19 mouse cellular contexts compared by ENCODE assay signal in the genomic region with DNA sequence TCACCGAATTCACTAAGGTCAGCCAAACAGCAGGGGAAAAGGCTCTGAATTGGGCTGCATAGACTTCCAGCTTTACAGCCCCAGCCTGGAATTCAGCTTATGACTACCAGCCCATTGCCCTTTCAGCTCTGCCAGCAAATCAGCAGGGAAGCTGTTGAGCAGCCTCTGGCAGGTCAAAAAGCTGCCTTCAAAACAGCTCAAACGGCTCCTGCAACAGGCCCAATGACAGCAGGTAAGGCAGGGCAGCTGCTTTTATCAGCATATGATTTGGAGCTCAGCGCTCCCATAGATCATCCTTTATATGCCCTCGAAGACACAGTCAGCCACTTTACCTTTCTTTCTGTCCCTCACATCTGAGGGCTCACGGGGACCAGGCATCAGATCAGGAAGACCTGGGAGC. TPM values are rescaled to one million over a fixed set of nuclear protein-coding genes. Genes with fewer than 3 reads are reported as not detected.
A peak's percentile ranks its signal among the peaks of the same experiment; 100 is the strongest.
DNase-seq lines count a peak whose midpoint lies in the region; ATAC-seq and TF ChIP-seq lines count a peak whose summit lies in the region.
"Had no signal": no experiment of that assay in that cellular context is flagged by ENCODE, and none has a peak within 500 bp of the region (broad histone marks: within the 10 kb centered on the region; RNA-seq: fewer than 3 reads in every experiment).

No protein-coding gene starts in this region.

- TF ChIP-seq POLR2A in cerebellum, adult 2 months (IDR thresholded peaks at IDR 0.05; ENCODE audit: borderline replicate concordance, insufficient read depth, low read length): no peak

- H3K4me2 ChIP-seq in hindbrain, embryonic 16.5 days (ENCODE audit: low read length): no peak overlapping the region

- H3K9me3 ChIP-seq in hindbrain, embryonic 16.5 days (ENCODE audit: control insufficient read depth, low read length): no peaks in the 10 kb centered on the region
- no peaks in the 10 kb centered on the region for H3K9me3 ChIP-seq in limb, embryonic 10.5 days (replicated peaks)

- H3K27me3 ChIP-seq in cerebellum, adult 2 months (ENCODE audit: control insufficient read depth, insufficient read depth, low read length): no peaks in the 10 kb centered on the region
- H3K27me3 ChIP-seq in hindbrain, embryonic 16.5 days (replicated peaks; ENCODE audit: control insufficient read depth, insufficient read depth, low read length): no peaks in the 10 kb centered on the region
- H3K27me3 ChIP-seq in limb, embryonic 10.5 days (ENCODE audit: low read depth, poor library complexity, severe bottlenecking): peaks cover 3% of the 10 kb centered on the region

- no peak overlapping the region for H3K4me3 ChIP-seq in cerebellum, adult 2 months (replicated peaks; ENCODE audit: insufficient read depth, low read depth, low read length)
- no peak overlapping the region for H3K4me3 ChIP-seq in hindbrain, embryonic 16.5 days (ENCODE audit: low read length)
- H3K4me3 ChIP-seq in limb, embryonic 10.5 days: no peak overlapping the region

- no peaks in the 10 kb centered on the region for H3K36me3 ChIP-seq in hindbrain, embryonic 16.5 days (ENCODE audit: control insufficient read depth, insufficient read depth, low read length)
- no peaks in the 10 kb centered on the region for H3K36me3 ChIP-seq in limb, embryonic 10.5 days
- H3K36me3 ChIP-seq: G1E had no signal

- 25% methylated on average over 5 of the region's 5 CpGs for WGBS in cerebellum, adult 2 months
- WGBS in hindbrain, embryonic 16.5 days: 33% methylated on average over 5 of the region's 5 CpGs
- WGBS in limb, embryonic 10.5 days: 43% methylated on average over 5 of the region's 5 CpGs

- TF ChIP-seq CTCF in cerebellum, adult 2 months (IDR thresholded peaks at IDR 0.05; ENCODE audit: borderline replicate concordance, insufficient read depth, low read depth, low read length): no peak

- peaks cover 22% of the 10 kb centered on the region for H3K4me1 ChIP-seq in cerebellum, adult 2 months (ENCODE audit: control insufficient read depth, insufficient read depth, low read length)
- H3K4me1 ChIP-seq in hindbrain, embryonic 16.5 days (ENCODE audit: control insufficient read depth, insufficient read depth, low read depth, low read length): peaks cover 4% of the 10 kb centered on the region
- peaks cover 5% of the 10 kb centered on the region; the same call in 1 of the 2 replicates for H3K4me1 ChIP-seq in limb, embryonic 10.5 days

- peak; percentile 7 for DNase-seq in embryo, embryonic 10 days (ENCODE audit: low spot score)
- DNase-seq in embryo, embryonic 11 days: no peak
- peak; percentile 74 for DNase-seq in left cerebral cortex, postnatal 4 days
- no peak for DNase-seq in left cerebral cortex, postnatal 14 days (ENCODE audit: low spot score in 2 of 2)
- DNase-seq in cerebellum, adult 2 months: peak; percentile 67 to 80
- no peak for DNase-seq in limb, embryonic 10.5 days (ENCODE audit: low spot score)
- DNase-seq in kidney, postnatal 10 days: no peak
- DNase-seq: adrenal gland, postnatal 10 days; gastrocnemius, postnatal 14 days; heart, postnatal 10 days; lung, adult 2 months; lung, postnatal 36 days; retina, postnatal 1 day; right cerebral cortex, postnatal 4 days; thymus, postnatal 36 days had no signal

- no peak overlapping the region for H3K27ac ChIP-seq in cerebellum, adult 2 months (ENCODE audit: insufficient read depth, low read length)
- H3K27ac ChIP-seq in hindbrain, embryonic 16.5 days (ENCODE audit: low read depth, low read length): no peak overlapping the region
- no peak overlapping the region for H3K27ac ChIP-seq in limb, embryonic 10.5 days

- no peak overlapping the region for H3K9ac ChIP-seq in hindbrain, embryonic 16.5 days (ENCODE audit: low read depth, low read length)

- intact Hi-C loops in left cerebral cortex, postnatal 4 days (cut with DNase I): no loop called here
- intact Hi-C loops in left cerebral cortex, postnatal 14 days (cut with DNase I): no loop called here

- 0 out of 2 replicates have a peak, but pooled peaks have one; percentile 10 for ATAC-seq in hindbrain, embryonic 16.5 days
- ATAC-seq: CD4-positive, CD25-positive, alpha-beta regulatory T cell, adult 4 months had no signal

RNA-seq across cellular contexts. Expression of a gene that starts 16.6 kb away (rescaled TPM):
- 1 to 10 TPM; 5.1 to 5.9 TPM for total RNA-seq in left cerebral cortex, postnatal 4 days (2021)
- 10 to 100 TPM; 17.5 to 20.2 TPM for total RNA-seq in left cerebral cortex, postnatal 14 days (2021)
- 13.3 and 15.1 TPM in 2 replicates for polyA plus RNA-seq in cerebellum, adult 2 months (2012; rRNA removed)
- 7.6 and 7.9 TPM in 2 replicates for polyA plus RNA-seq in hindbrain, embryonic 16.5 days (2015; fragmentation: Nextera tagmentation; extraction: Ambion mirVana)
- 0.33 and 1.1 TPM in 2 replicates for polyA plus RNA-seq in limb, embryonic 10.5 days (2016; fragmentation: Nextera tagmentation; extraction: Ambion mirVana)
- polyA plus RNA-seq: CD4-positive, CD25-positive, alpha-beta regulatory T cell, adult 4 months; G1E; liver, adult 2 months had no signal

Comparison
In these comparisons a context has a peak if more than half of its experiments do, and no peak if none do; other contexts are left out.
1. DNase-seq: peak in embryo, embryonic 10 days (single experiment), left cerebral cortex, postnatal 4 days (single experiment) and cerebellum, adult 2 months (2 of 2); none in embryo, embryonic 11 days (single experiment), left cerebral cortex, postnatal 14 days (0 of 2), limb, embryonic 10.5 days (single experiment) and kidney, postnatal 10 days (single experiment).